Mouse (Mus musculus): ENCODE measurements at regions not wholly inside any gene's neighbourhood (a gene's known extent, or its start where the extent isn't known, plus 50 kb on each side); places are given as distances from the start of the nearest gene placed in this dataset.

GRCm38 (mm10) chr16:74814386-74814785 lies 402.8 kb upstream of the Robo2 start:
- DNase-seq, result no peak
- H3K36me3 ChIP-seq (ENCODE audit: control insufficient read depth, insufficient read depth, low read length), result no peaks in the 10 kb centered on the region

DNA sequence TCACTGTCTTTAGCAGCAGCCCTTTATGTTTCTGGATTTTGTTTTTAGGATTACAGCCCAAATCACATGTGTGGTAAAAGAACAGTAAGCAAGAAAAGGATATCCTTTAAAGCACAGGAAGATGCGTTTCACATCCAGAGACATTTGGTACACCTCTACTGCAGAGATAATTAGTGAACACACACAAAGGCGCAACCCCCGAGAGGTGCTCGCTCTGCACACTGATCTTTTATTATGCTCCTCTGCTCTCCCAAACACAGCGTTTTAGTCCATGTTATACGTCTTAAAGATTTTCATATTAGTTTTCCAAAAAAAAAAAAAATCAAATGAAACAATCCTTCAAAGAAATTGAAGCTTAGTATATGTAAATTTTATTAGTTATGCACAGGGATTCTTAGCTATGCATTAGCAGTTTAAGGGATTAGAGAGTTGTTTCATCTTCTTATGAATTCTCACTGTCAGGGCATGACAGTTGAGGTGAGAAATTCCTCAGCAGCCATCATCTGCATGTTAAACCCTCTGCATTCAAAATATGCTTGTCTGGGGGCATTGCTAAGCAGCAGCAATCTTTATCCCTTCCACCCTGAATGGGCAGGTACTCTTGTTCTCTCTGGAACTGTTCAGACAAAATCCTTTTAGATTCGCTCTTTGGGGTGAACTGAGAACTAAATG lies 397.7 kb upstream of the Robo2 start:
- ATAC-seq (ENCODE audit: low FRiP score, low TSS enrichment) (peak; percentile 24; the same call in 1 of the 2 replicates), DNase-seq (peak; percentile 50)
- Histone ChIP-seq H3K9ac (replicated peaks; ENCODE audit: low read length) (no peak overlapping the region), H3K36me3 (ENCODE audit: control insufficient read depth, insufficient read depth, low read length) (no peaks in the 10 kb centered on the region), H3K27ac (replicated peaks; ENCODE audit: low read depth, low read length) (no peak overlapping the region), H3K4me2 (ENCODE audit: low read length) (no peak overlapping the region), H3K4me1 (ENCODE audit: control insufficient read depth, insufficient read depth, low read length) (0 out of 2 replicates have a peak, but pooled peaks cover 6% of the 10 kb centered on the region), H3K27me3 (ENCODE audit: control insufficient read depth, insufficient read depth, low read length) (0 out of 2 replicates have a peak, but pooled peaks cover 1% of the 10 kb centered on the region), H3K9me3 (ENCODE audit: control insufficient read depth, low read length) (no peaks in the 10 kb centered on the region), H3K4me3 (replicated peaks; ENCODE audit: low read depth, low read length) (no peak overlapping the region)
- WGBS, result 17% methylated on average over 7 of the region's 7 CpGs

More at GRCm38 (mm10) chr16:74814386-74814785, 402.8 kb upstream of the Robo2 start:
- no peaks in the 10 kb centered on the region for H3K27me3 ChIP-seq (ENCODE audit: control insufficient read depth, insufficient read depth, low read length)
- no peaks in the 10 kb centered on the region for H3K9me3 ChIP-seq (ENCODE audit: control insufficient read depth, low read length)
- 42% methylated on average over 3 of the region's 3 CpGs for WGBS
- H3K27ac ChIP-seq (replicated peaks; ENCODE audit: low read depth, low read length), result no peak overlapping the region
- 0 out of 2 replicates have a peak, but pooled peaks cover 6% of the 10 kb centered on the region for H3K4me1 ChIP-seq (ENCODE audit: control insufficient read depth, insufficient read depth, low read length)
- H3K9ac ChIP-seq (replicated peaks; ENCODE audit: low read length), result no peak overlapping the region
- H3K4me3 ChIP-seq (replicated peaks; ENCODE audit: low read depth, low read length), result no peak overlapping the region
- ATAC-seq (ENCODE audit: low FRiP score, low TSS enrichment), result no peak
- no peak overlapping the region for H3K4me2 ChIP-seq (ENCODE audit: low read length)

DNA sequence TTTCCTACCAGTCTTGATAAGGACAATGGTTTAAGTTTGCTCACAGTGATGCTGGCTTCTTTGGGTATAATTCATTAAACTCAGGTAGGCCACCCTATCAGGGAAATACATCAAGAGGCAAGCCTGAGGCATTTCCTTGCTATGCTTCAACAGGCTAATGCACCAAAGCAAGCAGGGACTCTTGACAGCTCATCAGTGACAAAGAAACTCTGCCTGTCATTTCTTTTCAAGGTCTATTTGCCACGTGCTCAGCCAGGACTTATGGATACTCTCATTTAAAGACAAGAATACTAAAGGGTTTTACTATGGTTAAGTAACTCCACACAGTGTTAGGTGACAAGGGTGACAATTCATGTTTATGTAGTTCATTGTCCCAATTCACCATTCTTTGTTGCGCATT lies 395.1 kb upstream of the Robo2 start:
- DNase-seq (peak; percentile 64), ATAC-seq (ENCODE audit: low FRiP score, low TSS enrichment) (no peak; the same call in 1 of the 2 replicates)
- Histone ChIP-seq H3K4me3 (replicated peaks; ENCODE audit: low read depth, low read length) (no peak overlapping the region), H3K4me2 (ENCODE audit: low read length) (no peak overlapping the region), H3K9ac (replicated peaks; ENCODE audit: low read length) (no peak overlapping the region), H3K4me1 (ENCODE audit: control insufficient read depth, insufficient read depth, low read length) (0 out of 2 replicates have a peak, but pooled peaks cover 6% of the 10 kb centered on the region), H3K36me3 (ENCODE audit: control insufficient read depth, insufficient read depth, low read length) (no peaks in the 10 kb centered on the region), H3K27ac (replicated peaks; ENCODE audit: low read depth, low read length) (no peak overlapping the region), H3K27me3 (ENCODE audit: control insufficient read depth, insufficient read depth, low read length) (0 out of 2 replicates have a peak, but pooled peaks cover 3% of the 10 kb centered on the region), H3K9me3 (ENCODE audit: control insufficient read depth, low read length) (no peaks in the 10 kb centered on the region)
- WGBS, result 22% methylated on average over 2 of the region's 2 CpGs

- no peaks in the 10 kb centered on the region for H3K9me3 ChIP-seq (ENCODE audit: control insufficient read depth, low read length)
- ATAC-seq (ENCODE audit: low FRiP score, low TSS enrichment), result no peak
- H3K27me3 ChIP-seq (ENCODE audit: control insufficient read depth, insufficient read depth, low read length), result 0 out of 2 replicates have a peak, but pooled peaks cover 3% of the 10 kb centered on the region
- H3K9ac ChIP-seq (replicated peaks; ENCODE audit: low read length), result no peak overlapping the region
- H3K27ac ChIP-seq (replicated peaks; ENCODE audit: low read depth, low read length), result no peak overlapping the region
- H3K4me1 ChIP-seq (ENCODE audit: control insufficient read depth, insufficient read depth, low read length), result no peaks in the 10 kb centered on the region
- no peaks in the 10 kb centered on the region for H3K36me3 ChIP-seq (ENCODE audit: control insufficient read depth, insufficient read depth, low read length)
- DNase-seq, result peak; percentile 79
- H3K4me2 ChIP-seq (ENCODE audit: low read length), result no peak overlapping the region
- H3K4me3 ChIP-seq (replicated peaks; ENCODE audit: low read depth, low read length), result no peak overlapping the region
- 22% methylated on average over 7 of the region's 7 CpGs for WGBS
Measured at GRCm38 (mm10) chr16:74801296-74801695, 389.7 kb upstream of the Robo2 start.

- H3K27ac ChIP-seq (replicated peaks; ENCODE audit: low read depth, low read length), result no peak overlapping the region
- no peaks in the 10 kb centered on the region for H3K4me1 ChIP-seq (ENCODE audit: control insufficient read depth, insufficient read depth, low read length)
- no peak overlapping the region for H3K9ac ChIP-seq (replicated peaks; ENCODE audit: low read length)
- H3K36me3 ChIP-seq (ENCODE audit: control insufficient read depth, insufficient read depth, low read length), result no peaks in the 10 kb centered on the region
- no peaks in the 10 kb centered on the region for H3K9me3 ChIP-seq (ENCODE audit: control insufficient read depth, low read length)
- ATAC-seq (ENCODE audit: low FRiP score, low TSS enrichment), result no peak
- no peak overlapping the region for H3K4me2 ChIP-seq (ENCODE audit: low read length)
- H3K4me3 ChIP-seq (replicated peaks; ENCODE audit: low read depth, low read length), result no peak overlapping the region
- no peak for DNase-seq
- no peaks in the 10 kb centered on the region for H3K27me3 ChIP-seq (ENCODE audit: control insufficient read depth, insufficient read depth, low read length)
- 74% methylated on average over 2 of the region's 2 CpGs for WGBS
Measured at GRCm38 (mm10) chr16:74796303-74796653, 384.7 kb upstream of the Robo2 start.

DNA sequence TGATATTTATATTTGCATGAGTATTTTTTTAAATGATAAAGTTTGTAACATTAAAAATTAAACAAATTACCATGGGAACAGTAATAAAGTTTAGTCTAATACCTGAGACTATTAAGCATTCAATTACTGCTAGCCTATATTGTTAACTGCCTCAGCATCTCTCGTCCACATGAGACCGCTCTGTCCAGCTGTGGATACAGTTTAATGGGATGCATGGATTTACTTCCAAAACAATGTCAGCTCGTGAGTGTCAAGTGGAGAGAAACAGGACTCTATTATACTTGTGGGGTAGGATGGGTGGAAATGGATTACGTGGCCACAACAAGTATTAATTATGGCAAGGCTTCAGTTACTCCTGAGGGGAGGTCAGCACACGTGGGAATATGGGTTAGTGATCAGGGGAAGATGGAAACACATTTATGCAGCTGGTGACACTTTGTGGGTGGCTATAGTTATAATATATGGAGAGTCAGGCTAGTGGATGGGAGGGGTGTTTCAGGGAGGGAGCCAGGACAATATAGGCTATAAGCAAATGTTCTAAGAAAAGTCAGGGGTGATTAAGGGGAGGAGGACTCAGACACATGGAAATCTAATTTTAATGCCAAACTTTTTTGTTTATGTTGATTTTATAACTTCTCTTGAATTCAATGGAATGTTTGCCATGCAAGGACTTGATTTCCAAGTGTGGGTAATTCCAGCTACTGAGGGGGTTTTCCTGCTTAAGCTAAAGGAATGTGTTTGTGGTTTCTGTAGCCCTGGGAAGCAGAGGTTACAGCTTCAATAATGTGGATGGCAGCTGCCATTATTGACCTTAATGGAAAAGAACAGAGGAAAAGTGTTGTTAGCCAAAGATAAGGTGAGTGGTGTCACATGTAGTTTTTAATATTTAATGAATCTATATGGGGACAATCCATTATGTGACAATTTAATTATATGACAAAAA lies 384.0 kb upstream of the Robo2 start:
- no peaks in the 10 kb centered on the region for H3K27me3 ChIP-seq (ENCODE audit: control insufficient read depth, insufficient read depth, low read length)
- no peaks in the 10 kb centered on the region for H3K9me3 ChIP-seq (ENCODE audit: control insufficient read depth, low read length)
- ATAC-seq (ENCODE audit: low FRiP score, low TSS enrichment) (no peak), DNase-seq (no peak)
- H3K9ac ChIP-seq (replicated peaks; ENCODE audit: low read length), result no peak overlapping the region
- H3K4me3 ChIP-seq (replicated peaks; ENCODE audit: low read depth, low read length), result no peak overlapping the region
- H3K36me3 ChIP-seq (ENCODE audit: control insufficient read depth, insufficient read depth, low read length), result no peaks in the 10 kb centered on the region
- 50% methylated on average over 5 of the region's 5 CpGs for WGBS
- H3K4me1 ChIP-seq (ENCODE audit: control insufficient read depth, insufficient read depth, low read length), result no peaks in the 10 kb centered on the region
- no peak overlapping the region for H3K4me2 ChIP-seq (ENCODE audit: low read length)
- no peak overlapping the region for H3K27ac ChIP-seq (replicated peaks; ENCODE audit: low read depth, low read length)

GRCm38 (mm10) chr16:74785365-74786119 lies 373.9 kb upstream of the Robo2 start:
- Histone ChIP-seq H3K36me3 (ENCODE audit: control insufficient read depth, insufficient read depth, low read length) (no peaks in the 10 kb centered on the region), H3K27me3 (ENCODE audit: control insufficient read depth, insufficient read depth, low read length) (no peaks in the 10 kb centered on the region), H3K27ac (replicated peaks; ENCODE audit: low read depth, low read length) (no peak overlapping the region), H3K9me3 (ENCODE audit: control insufficient read depth, low read length) (no peaks in the 10 kb centered on the region), H3K4me3 (replicated peaks; ENCODE audit: low read depth, low read length) (no peak overlapping the region), H3K4me2 (ENCODE audit: low read length) (no peak overlapping the region), H3K9ac (replicated peaks; ENCODE audit: low read length) (no peak overlapping the region), H3K4me1 (ENCODE audit: control insufficient read depth, insufficient read depth, low read length) (no peaks in the 10 kb centered on the region)
- WGBS, result 82% methylated on average over 9 of the region's 9 CpGs
- DNase-seq (no peak), ATAC-seq (ENCODE audit: low FRiP score, low TSS enrichment) (no peak)

GRCm38 (mm10) chr16:74780388-74780787 lies 368.8 kb upstream of the Robo2 start:
- H3K9me3 ChIP-seq (ENCODE audit: control insufficient read depth, low read length), result no peaks in the 10 kb centered on the region

More at GRCm38 (mm10) chr16:74780388-74780787, 368.8 kb upstream of the Robo2 start:
- no peak overlapping the region for H3K9ac ChIP-seq (replicated peaks; ENCODE audit: low read length)
- H3K4me1 ChIP-seq (ENCODE audit: control insufficient read depth, insufficient read depth, low read length), result no peaks in the 10 kb centered on the region
- H3K36me3 ChIP-seq (ENCODE audit: control insufficient read depth, insufficient read depth, low read length), result no peaks in the 10 kb centered on the region
- no peak for ATAC-seq (ENCODE audit: low FRiP score, low TSS enrichment)
- H3K4me3 ChIP-seq (replicated peaks; ENCODE audit: low read depth, low read length), result no peak overlapping the region
- 93% methylated on average over 2 of the region's 2 CpGs for WGBS
- no peak for DNase-seq
- no peak overlapping the region for H3K27ac ChIP-seq (replicated peaks; ENCODE audit: low read depth, low read length)
- no peaks in the 10 kb centered on the region for H3K27me3 ChIP-seq (ENCODE audit: control insufficient read depth, insufficient read depth, low read length)
- no peak overlapping the region for H3K4me2 ChIP-seq (ENCODE audit: low read length)
